Mouse (Mus musculus) heart, postnatal 25 days (tissue): ENCODE results near the gene Ppp1cc. TPM values are rescaled to one million over a fixed set of nuclear protein-coding genes. Genes with fewer than 3 reads are reported as not detected.
"Not testable (repeated sequence)": the region's sequence is repeated elsewhere in the genome, so short reads cannot be mapped to it uniquely, and the experiment has no call there.

Experiments used
- DNase-seq: peaks from one replicate; pipeline ENCODE4 v3.0.0; 2022; ENCODE audit warnings: low spot score
- intact Hi-C: fragments of 180-260 bp; cut with DNase I; formaldehyde crosslinking; loops from one replicate; pipeline ENCODE4 v1.15.1; 2025
- total RNA-seq, 2 experiments: library from RNA; stranded (reverse); gene quantifications; 2 replicates each; pipeline ENCODE4 v1.2.3; 2021

Gene Ppp1cc
- total RNA-seq, 2 experiments from 2014 or later, result 113 to 128 TPM

- intact Hi-C loops, result no loop called here
- no peak for DNase-seq
These were observed 46.1 kb downstream of the Ppp1cc start for GRCm38 (mm10) chr5:122204180-122204579.

- intact Hi-C loops, result no loop called here
- DNase-seq, result no peak
These were observed 48.4 kb downstream of the Ppp1cc start, which contains the start of gene Hvcn1 for GRCm38 (mm10) chr5:122206475-122206874. Gene Hvcn1 (plus strand): TSS chr5:122206804.

GRCm38 (mm10) chr5:122208909-122209308, 50.8 kb downstream of the Ppp1cc start:
- DNase-seq, result no peak
- intact Hi-C loops, result no loop called here

- intact Hi-C loops, result no loop called here
- peak; percentile 40 for DNase-seq
These were observed 51.7 kb downstream of the Ppp1cc start for GRCm38 (mm10) chr5:122209591-122210368.

- intact Hi-C loops, result no loop called here
- DNase-seq, result no peak
These were observed 52.8 kb downstream of the Ppp1cc start for GRCm38 (mm10) chr5:122210890-122211289.

- intact Hi-C loops, result no loop called here
- DNase-seq, result no peak
These were observed 54.0 kb downstream of the Ppp1cc start for GRCm38 (mm10) chr5:122212125-122212524.

- DNase-seq, intact Hi-C loops: not testable (repeated sequence)
These were observed 54.7 kb downstream of the Ppp1cc start for GRCm38 (mm10) chr5:122212820-122213219.

- DNase-seq, result no peak
- intact Hi-C loops, result no loop called here
These were observed 55.8 kb downstream of the Ppp1cc start for GRCm38 (mm10) chr5:122213861-122214260.

- intact Hi-C loops, result no loop called here
These were observed 59.6 kb downstream of the Ppp1cc start for GRCm38 (mm10) chr5:122217636-122218035.

GRCm38 (mm10) chr5:122218109-122218905, 60.2 kb downstream of the Ppp1cc start:
- intact Hi-C loops, result no loop called here

More at GRCm38 (mm10) chr5:122217636-122218035, 59.6 kb downstream of the Ppp1cc start:
- no peak for DNase-seq

GRCm38 (mm10) chr5:122218928-122219327, 60.9 kb downstream of the Ppp1cc start:
- DNase-seq, result no peak
- intact Hi-C loops, result no loop called here

More at GRCm38 (mm10) chr5:122218109-122218905, 60.2 kb downstream of the Ppp1cc start:
- DNase-seq, result no peak

GRCm38 (mm10) chr5:122219655-122220629, 61.9 kb downstream of the Ppp1cc start:
- intact Hi-C loops, result no loop called here
- no peak for DNase-seq

- intact Hi-C loops, result no loop called here
- no peak for DNase-seq
These were observed 63.0 kb downstream of the Ppp1cc start for GRCm38 (mm10) chr5:122221085-122221484.

- no peak for DNase-seq
- intact Hi-C loops, result no loop called here
These were observed 66.2 kb downstream of the Ppp1cc start for GRCm38 (mm10) chr5:122224291-122224690.

Other genes with a start within 250 kb of the Ppp1cc start
- 10 to 100 TPM; 23.7 to 29.0 TPM for gene Cux2, start 108.2 kb upstream of the Ppp1cc start, total RNA-seq
- gene Myl2, start 57.3 kb upstream of the Ppp1cc start, total RNA-seq, result over 10,000 TPM; 18,094 to 20,102 TPM
- not detected for gene Ccdc63, start 17.5 kb upstream of the Ppp1cc start, total RNA-seq
- 1 to 10 TPM in 1 of 2 experiments, under 1 TPM in 1; 0.81 to 1.1 TPM for gene Hvcn1, start 48.5 kb downstream of the Ppp1cc start, total RNA-seq
- 1 to 10 TPM; 3.5 to 4.7 TPM for gene Tctn1, start 106.2 kb downstream of the Ppp1cc start, total RNA-seq
- 10 to 100 TPM; 91.3 to 93.5 TPM for gene Pptc7, start 126.1 kb downstream of the Ppp1cc start, total RNA-seq
- gene Rad9b, start 196.0 kb downstream of the Ppp1cc start, total RNA-seq, result 1 to 10 TPM in 1 of 2 experiments, under 1 TPM in 1; 0.36 to 1.6 TPM
- gene Vps29, start 196.1 kb downstream of the Ppp1cc start, total RNA-seq, result 10 to 100 TPM; 82.6 to 89.5 TPM
- 10 to 100 TPM; 22.9 to 26.6 TPM for gene Gpn3, start 213.6 kb downstream of the Ppp1cc start, total RNA-seq
- 10 to 100 TPM; 11.3 to 15.6 TPM for gene Fam216a, start 214.1 kb downstream of the Ppp1cc start, total RNA-seq
- 10 to 100 TPM; 93.0 to 94.1 TPM for gene Arpc3, start 233.6 kb downstream of the Ppp1cc start, total RNA-seq